Mouse (Mus musculus) erythroblast, embryonic 14.5 days (primary cell): Measurements from ENCODE around the gene Slamf7.

ENCODE experiments used
- GATA1 ChIP-seq: IDR thresholded peaks from 2 replicates; pipeline ENCODE4 v1.6.1; 2012; ENCODE audit warnings: low read length, inconsistent platforms, mixed read lengths
- TAL1 ChIP-seq: IDR thresholded peaks from 3 replicates; pipeline ENCODE4 v1.6.1; 2012; ENCODE audit warnings: low read length, inconsistent platforms, mixed read lengths

- TF ChIP-seq GATA1, result no peak
- no peak for TF ChIP-seq TAL1
These were observed 15.7 kb downstream of the Slamf7 start for GRCm38 (mm10) chr1:171637101-171637500.
